Mouse (Mus musculus) cerebellum, adult 9-11 months (tissue): ENCODE results near the gene Tmem132e.

Experiments
- DNase-seq: peaks from one replicate; pipeline ENCODE4 v3.0.0; 2022

Gene Tmem132e

GRCm38 (mm10) chr11:82434091-82434831 lies 45.6 kb downstream of the Tmem132e start:
- no peak for DNase-seq

GRCm38 (mm10) chr11:82434832-82435182 lies 46.1 kb downstream of the Tmem132e start:
- DNase-seq: no peak

DNA sequence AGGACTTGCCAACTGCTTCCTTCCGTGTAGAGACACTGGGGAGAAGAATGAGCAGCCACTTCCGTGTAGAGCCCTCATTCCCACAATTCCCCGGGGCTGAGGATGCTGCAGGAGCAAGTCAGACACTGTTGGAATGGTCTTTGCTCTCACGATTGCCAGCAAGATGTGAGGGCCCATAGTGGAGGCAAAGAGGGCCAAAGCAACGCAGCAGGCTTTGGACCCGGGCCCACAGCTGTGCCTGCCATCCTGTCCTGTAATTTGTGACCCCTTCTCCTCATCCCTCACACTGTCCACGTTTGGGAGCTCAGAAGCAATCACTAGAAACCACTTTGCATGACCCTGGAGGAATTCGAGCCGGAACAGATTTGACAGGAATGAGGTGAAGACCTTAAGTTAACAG lies 59.8 kb downstream of the Tmem132e start:
- no peak for DNase-seq

DNA sequence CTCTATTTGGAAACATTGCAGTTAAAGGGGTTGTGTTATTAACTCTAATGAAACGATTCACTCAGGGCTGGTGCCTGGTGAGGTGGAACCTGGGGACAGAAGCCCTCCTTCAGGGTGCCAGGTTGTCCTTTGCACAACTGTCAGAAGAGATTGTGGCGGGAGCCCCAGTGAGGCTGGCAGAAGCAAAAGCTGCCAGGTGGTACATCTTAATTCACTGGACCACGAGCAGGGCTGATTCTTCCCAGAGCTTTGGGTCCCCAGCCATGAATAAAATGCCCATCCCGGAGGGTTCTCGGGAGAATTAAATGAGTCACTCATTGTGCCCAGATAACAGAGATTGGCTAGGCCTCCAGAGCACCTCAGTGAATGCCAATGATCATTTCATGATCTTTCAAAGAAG lies 63.8 kb downstream of the Tmem132e start:
- no peak for DNase-seq

DNA sequence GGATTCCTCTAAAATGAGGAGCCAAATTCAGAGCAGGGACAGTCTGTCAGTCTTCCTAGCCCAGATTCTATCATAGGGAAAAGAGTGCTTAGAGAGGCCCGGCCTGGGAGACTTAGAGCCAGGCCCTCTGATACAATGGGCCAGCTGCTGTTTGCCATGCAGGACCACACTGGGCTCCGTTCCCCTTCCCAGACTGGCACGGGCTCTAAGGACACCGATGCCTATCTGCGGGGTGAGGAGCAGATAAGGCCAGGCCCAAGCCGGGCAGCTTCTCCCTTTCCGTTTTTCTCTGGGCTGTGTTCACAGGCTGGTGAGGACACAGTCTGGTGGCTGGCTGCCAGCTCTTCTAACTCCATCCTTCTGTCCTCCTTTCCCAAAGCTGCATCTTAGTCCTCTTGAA lies 64.5 kb downstream of the Tmem132e start:
- no peak for DNase-seq

DNA sequence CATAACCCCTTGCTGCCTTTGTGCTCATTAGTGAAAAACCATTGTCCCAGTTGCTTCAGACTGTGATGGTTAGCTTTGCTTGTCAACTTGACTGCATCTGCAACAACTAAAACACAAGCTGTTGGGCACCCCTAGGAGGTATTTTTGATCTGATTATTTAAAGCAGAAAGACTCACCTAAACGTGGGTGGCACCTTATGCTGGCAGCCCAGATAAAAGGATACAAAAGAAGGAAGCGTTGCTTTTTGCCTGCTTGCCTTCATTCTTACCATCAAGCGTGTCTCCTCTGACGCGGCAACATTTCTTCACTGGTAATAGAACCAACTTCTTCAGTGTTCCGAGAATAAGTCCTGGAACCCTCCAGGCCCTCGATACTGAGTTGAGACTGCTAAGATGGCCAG lies 72.6 kb downstream of the Tmem132e start:
- no peak for DNase-seq

DNA sequence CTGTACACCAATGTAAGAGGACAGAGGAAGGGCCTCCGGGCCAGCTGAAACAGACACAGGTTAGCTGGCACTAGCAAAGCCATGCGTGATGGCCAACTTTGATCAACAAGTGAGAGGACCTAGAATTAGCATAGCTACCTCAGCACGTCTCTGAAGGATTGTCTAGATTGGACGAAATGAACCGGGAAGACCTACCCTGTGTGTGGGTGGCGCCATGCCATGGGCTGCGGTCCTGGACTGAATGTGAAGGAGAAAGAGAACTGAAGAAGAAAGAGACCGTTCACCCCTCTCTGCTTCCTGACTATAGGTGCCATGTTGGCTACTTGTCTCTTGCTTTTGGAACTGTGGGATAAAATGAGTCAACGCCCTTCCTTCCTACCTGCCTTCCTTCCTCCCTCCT lies 76.8 kb downstream of the Tmem132e start:
- no peak for DNase-seq

- peak; percentile 76 for DNase-seq
Measured at GRCm38 (mm10) chr11:82467218-82467617, 78.5 kb downstream of the Tmem132e start.

DNA sequence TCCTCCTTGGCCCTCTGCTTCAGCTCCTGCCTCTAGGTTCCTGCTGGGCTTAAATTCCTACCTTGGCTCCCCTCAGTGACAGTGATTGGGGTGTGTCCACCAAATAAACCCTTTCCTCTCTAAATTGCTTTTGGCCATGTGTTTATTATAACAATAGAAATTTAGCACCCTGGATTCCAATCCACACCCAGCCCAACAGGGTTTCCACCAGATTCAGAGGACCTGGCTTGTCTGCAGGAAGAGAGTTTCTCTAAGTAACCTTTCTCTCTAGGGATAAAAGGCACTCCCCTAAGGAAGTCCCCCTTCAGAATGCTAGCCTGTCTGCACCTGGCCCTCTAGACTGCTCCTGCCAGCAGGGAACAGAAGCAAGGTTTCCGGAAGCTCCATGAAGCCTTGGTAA lies 82.4 kb downstream of the Tmem132e start:
- DNase-seq: no peak

- no peak for DNase-seq
Measured at GRCm38 (mm10) chr11:82473137-82473621, 84.5 kb downstream of the Tmem132e start.

DNA sequence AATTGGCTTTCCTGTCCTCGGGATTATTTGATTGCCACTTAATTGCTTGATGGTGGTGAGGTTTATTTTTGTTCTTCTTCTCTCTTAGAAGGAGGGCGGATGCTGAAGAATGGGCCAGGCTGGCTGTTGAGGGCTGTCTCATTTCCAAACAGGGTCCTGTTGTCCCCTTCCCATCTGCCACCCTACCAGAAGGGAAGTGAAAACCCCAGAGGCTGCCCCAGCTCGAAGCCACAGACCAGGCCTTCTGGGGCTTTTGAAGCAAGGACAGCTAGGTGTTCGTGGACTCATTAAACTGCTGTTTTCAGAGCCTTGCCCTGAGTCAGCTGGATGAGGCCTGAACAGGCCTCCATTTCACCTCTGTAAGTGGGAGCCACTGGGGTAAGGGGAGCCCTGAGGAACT lies 87.4 kb downstream of the Tmem132e start:
- no peak for DNase-seq

DNA sequence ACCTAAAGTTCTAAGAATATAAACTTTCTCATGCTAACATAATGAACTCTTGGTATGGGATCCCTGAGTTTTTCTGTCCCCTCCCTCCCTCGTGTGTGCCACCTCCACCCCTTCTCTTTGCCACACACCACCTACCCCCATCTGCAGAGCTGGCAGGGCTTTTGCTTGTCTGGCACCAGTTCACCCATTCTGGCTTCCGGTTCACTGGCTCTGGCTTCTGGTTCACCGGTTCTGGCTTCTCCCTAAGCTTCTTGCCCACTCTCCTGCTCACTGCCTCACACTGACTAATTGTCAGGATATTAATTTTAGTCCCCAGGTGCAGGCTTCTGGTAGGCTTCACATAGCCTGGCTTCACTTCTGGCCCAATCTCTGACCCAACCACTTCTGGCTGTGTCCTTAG lies 88.7 kb downstream of the Tmem132e start:
- DNase-seq: no peak

GRCm38 (mm10) chr11:82480941-82481340 lies 92.2 kb downstream of the Tmem132e start:
- DNase-seq: peak; percentile 18

- DNase-seq: no peak
Measured at GRCm38 (mm10) chr11:82487359-82488086, 98.8 kb downstream of the Tmem132e start.

- DNase-seq: no peak
Measured at GRCm38 (mm10) chr11:82490896-82491295, 102.2 kb downstream of the Tmem132e start.
